Mouse (Mus musculus) hindbrain, embryonic 10.5 days (tissue): ENCODE measurements around the gene Gosr1. TPM values are rescaled to one million over a fixed set of nuclear protein-coding genes. Genes with fewer than 3 reads are reported as not detected.
"Not testable (repeated sequence)": the region's sequence is repeated elsewhere in the genome, so short reads cannot be mapped to it uniquely, and the experiment has no call there.

Experiments used
- DNase-seq: peaks from one replicate; pipeline ENCODE4 v3.0.0-alpha.2; 2017; ENCODE audit warnings: low spot score
- H3K27ac ChIP-seq: fragments of 300-500 bp; sonication (generic); 2 replicates; pipeline ENCODE4 v1.5.1; 2016; ENCODE audit warnings: mild to moderate bottlenecking, moderate library complexity
- H3K27me3 ChIP-seq: fragments of 300-500 bp; sonication (generic); 2 replicates; pipeline ENCODE4 v1.6.1; 2016; ENCODE audit warnings: mild to moderate bottlenecking; ENCODE audit not compliant: poor library complexity, insufficient read depth, severe bottlenecking
- H3K36me3 ChIP-seq: fragments of 300-500 bp; sonication (generic); 2 replicates; pipeline ENCODE4 v1.6.1; 2016; ENCODE audit warnings: mild to moderate bottlenecking, moderate library complexity
- H3K4me1 ChIP-seq: fragments of 300-500 bp; sonication (generic); replicated peaks from 2 replicates; pipeline ENCODE4 v1.6.1; 2016; ENCODE audit warnings: mild to moderate bottlenecking
- H3K4me3 ChIP-seq: fragments of 300-500 bp; sonication (generic); 2 replicates; pipeline ENCODE4 v1.5.1; 2016; ENCODE audit warnings: mild to moderate bottlenecking, moderate library complexity
- H3K9me3 ChIP-seq: fragments of 300-500 bp; sonication (generic); 2 replicates; pipeline ENCODE4 v1.6.1; 2016; ENCODE audit warnings: mild to moderate bottlenecking, moderate library complexity
- WGBS: fragments of 180-500 bp; shearing (Covaris S2); methylation state at CpG from one replicate; pipeline ENCODE4 v1.1.7; 2016; 5-methylcytosine and 5-hydroxymethylcytosine counted together
- polyA plus RNA-seq: library from polyadenylated mRNA; unstranded; fragments of >200 nt; fragmentation: Nextera tagmentation; extraction: Ambion mirVana; gene quantifications from 2 replicates; pipeline ENCODE4 v1.2.1, GENCODE M21; 2016

The Gosr1 gene
- polyA plus RNA-seq, 1 experiment from 2014 or later, result 29.8 TPM

DNA sequence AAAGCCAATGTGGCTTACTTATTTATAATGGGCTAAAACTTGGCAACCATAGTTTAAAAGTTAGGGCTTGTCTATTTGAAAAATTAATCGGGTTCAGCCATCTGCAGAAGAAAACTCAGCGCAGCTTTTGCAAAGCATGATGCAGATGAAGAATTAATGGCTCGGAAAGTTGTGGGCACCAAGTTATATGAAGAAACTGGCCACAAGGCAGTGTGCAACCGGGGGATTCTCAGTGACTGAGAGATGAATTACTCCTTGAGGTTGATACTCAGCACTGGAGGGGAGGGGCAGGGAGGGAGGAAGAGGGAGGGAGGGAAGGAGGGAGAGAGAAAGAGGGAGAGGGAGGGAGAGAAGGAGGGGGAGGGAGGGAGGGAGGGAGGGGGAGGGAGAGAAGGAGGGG, 46.4 kb downstream of the Gosr1 start:
- H3K4me3 ChIP-seq, result no peak overlapping the region
- DNase-seq, result no peak
- no peaks in the 10 kb centered on the region for H3K36me3 ChIP-seq
- H3K27ac ChIP-seq, result no peak overlapping the region
- no peaks in the 10 kb centered on the region for H3K4me1 ChIP-seq
- WGBS, result 82% methylated on average over 4 of the region's 4 CpGs
- no peaks in the 10 kb centered on the region for H3K27me3 ChIP-seq
- H3K9me3 ChIP-seq, result no peaks in the 10 kb centered on the region

- Histone ChIP-seq H3K4me1 (peaks cover 36% of the 10 kb centered on the region), H3K27me3 (no peaks in the 10 kb centered on the region), H3K9me3 (peaks cover 12% of the 10 kb centered on the region; the same call in 1 of the 2 replicates), H3K4me3 (peak overlapping the region; percentile 13; the same call in 1 of the 2 replicates), H3K27ac (peak overlapping the region; percentile 79), H3K36me3 (no peaks in the 10 kb centered on the region)
- DNase-seq, result peak; percentile 42
- 20% methylated on average over 15 of the region's 17 CpGs for WGBS
Measured at GRCm38 (mm10) chr11:76709625-76710452, 53.5 kb downstream of the Gosr1 start.

GRCm38 (mm10) chr11:76708881-76709280, 54.5 kb downstream of the Gosr1 start:
- no peak overlapping the region for H3K4me3 ChIP-seq
- no peaks in the 10 kb centered on the region for H3K36me3 ChIP-seq
- DNase-seq, result peak; percentile 19
- H3K27me3 ChIP-seq, result no peaks in the 10 kb centered on the region
- H3K27ac ChIP-seq, result peak overlapping the region; percentile 79
- peaks cover 12% of the 10 kb centered on the region; the same call in 1 of the 2 replicates for H3K9me3 ChIP-seq
- H3K4me1 ChIP-seq, result peaks cover 36% of the 10 kb centered on the region
- 36% methylated on average over 1 of the region's 1 CpGs for WGBS

GRCm38 (mm10) chr11:76708066-76708465, 55.3 kb downstream of the Gosr1 start:
- H3K9me3 ChIP-seq, result peaks cover 12% of the 10 kb centered on the region; the same call in 1 of the 2 replicates
- H3K36me3 ChIP-seq, result no peaks in the 10 kb centered on the region
- H3K27ac ChIP-seq, result no peak overlapping the region
- no peak for DNase-seq
- no peaks in the 10 kb centered on the region for H3K27me3 ChIP-seq
- WGBS, result 95% methylated on average over 1 of the region's 1 CpGs
- no peak overlapping the region for H3K4me3 ChIP-seq
- H3K4me1 ChIP-seq, result peaks cover 36% of the 10 kb centered on the region

GRCm38 (mm10) chr11:76707656-76708055, 55.7 kb downstream of the Gosr1 start:
- Histone ChIP-seq H3K4me1 (peaks cover 36% of the 10 kb centered on the region), H3K27ac (no peak overlapping the region), H3K36me3 (no peaks in the 10 kb centered on the region), H3K9me3 (peaks cover 12% of the 10 kb centered on the region; the same call in 1 of the 2 replicates), H3K27me3 (no peaks in the 10 kb centered on the region), H3K4me3 (no peak overlapping the region)
- 92% methylated on average over 3 of the region's 3 CpGs for WGBS
- no peak for DNase-seq

- no peak for DNase-seq
- no peaks in the 10 kb centered on the region for H3K36me3 ChIP-seq
- 72% methylated on average over 8 of the region's 9 CpGs for WGBS
- H3K9me3 ChIP-seq, result no peaks in the 10 kb centered on the region
- no peak overlapping the region for H3K27ac ChIP-seq
- no peak overlapping the region for H3K4me3 ChIP-seq
- peaks cover 5% of the 10 kb centered on the region; the same call in 1 of the 2 replicates for H3K4me1 ChIP-seq
- H3K27me3 ChIP-seq, result no peaks in the 10 kb centered on the region
Measured at GRCm38 (mm10) chr11:76699626-76700025, 63.8 kb downstream of the Gosr1 start.

GRCm38 (mm10) chr11:76695810-76696209, 67.6 kb downstream of the Gosr1 start:
- no peaks in the 10 kb centered on the region for H3K27me3 ChIP-seq
- 0 out of 2 replicates have a peak, but pooled peaks cover 5% of the 10 kb centered on the region for H3K4me1 ChIP-seq
- H3K36me3 ChIP-seq, result no peaks in the 10 kb centered on the region
- no peak overlapping the region for H3K27ac ChIP-seq
- no peak overlapping the region for H3K4me3 ChIP-seq
- 70% methylated on average over 6 of the region's 6 CpGs for WGBS
- no peak for DNase-seq
- no peaks in the 10 kb centered on the region for H3K9me3 ChIP-seq

- no peaks in the 10 kb centered on the region for H3K4me1 ChIP-seq
- no peaks in the 10 kb centered on the region for H3K36me3 ChIP-seq
- 83% methylated on average over 3 of the region's 3 CpGs for WGBS
- H3K4me3 ChIP-seq, result no peak overlapping the region
- no peaks in the 10 kb centered on the region for H3K9me3 ChIP-seq
- no peaks in the 10 kb centered on the region for H3K27me3 ChIP-seq
- DNase-seq, result no peak
- no peak overlapping the region for H3K27ac ChIP-seq
Measured at GRCm38 (mm10) chr11:76692096-76692495, 71.3 kb downstream of the Gosr1 start.

GRCm38 (mm10) chr11:76685604-76686003, 77.8 kb downstream of the Gosr1 start:
- Histone ChIP-seq H3K4me1 (no peaks in the 10 kb centered on the region), H3K36me3 (no peaks in the 10 kb centered on the region), H3K27ac (no peak overlapping the region), H3K4me3 (no peak overlapping the region), H3K9me3 (no peaks in the 10 kb centered on the region), H3K27me3 (peaks cover 5% of the 10 kb centered on the region; the same call in 1 of the 2 replicates)
- 80% methylated on average over 2 of the region's 2 CpGs for WGBS
- DNase-seq, result no peak

GRCm38 (mm10) chr11:76679508-76679907, 83.9 kb downstream of the Gosr1 start, which contains the start of gene Trarg1:
Trarg1 (plus strand) TSS chr11:76679808.
- H3K36me3 ChIP-seq, DNase-seq: not testable (repeated sequence)

More at GRCm38 (mm10) chr11:76679508-76679907, 83.9 kb downstream of the Gosr1 start, which contains the start of gene Trarg1:
- H3K4me1 ChIP-seq, H3K27ac ChIP-seq, H3K9me3 ChIP-seq, H3K4me3 ChIP-seq: not testable (repeated sequence)
- H3K27me3 ChIP-seq, result peaks cover 47% of the 10 kb centered on the region
- 47% methylated on average over 8 of the region's 8 CpGs for WGBS

Other genes with a start within 250 kb of the Gosr1 start
- gene Abr, start 141.3 kb downstream of the Gosr1 start, polyA plus RNA-seq, result 29.5 and 40.5 TPM in 2 replicates
- 0.21 TPM in 1 of 2 replicates, not detected in the other for gene Bhlha9, start 91.1 kb downstream of the Gosr1 start, polyA plus RNA-seq
- gene Trarg1, start 83.8 kb downstream of the Gosr1 start, polyA plus RNA-seq, result 0.09 and 0.20 TPM in 2 replicates
- 8.0 and 8.4 TPM in 2 replicates for gene Cpd, start 83.4 kb upstream of the Gosr1 start, polyA plus RNA-seq
- gene Tmigd1, start 138.6 kb upstream of the Gosr1 start, polyA plus RNA-seq, result 0.29 TPM in 1 of 2 replicates, not detected in the other
- gene Blmh, start 161.2 kb upstream of the Gosr1 start, polyA plus RNA-seq, result 197 and 203 TPM in 2 replicates
- gene Slc6a4, start 235.0 kb upstream of the Gosr1 start, polyA plus RNA-seq, result 0.37 and 0.63 TPM in 2 replicates